Mouse (Mus musculus) spleen, postnatal 0 days (tissue): ENCODE measurements around the gene Lrp3. TPM values are rescaled to one million over a fixed set of nuclear protein-coding genes. Genes with fewer than 3 reads are reported as not detected.

Source experiments
- polyA plus RNA-seq: library from polyadenylated mRNA; unstranded; fragments of >200 nt; fragmentation: Nextera tagmentation; extraction: Ambion mirVana; gene quantifications from 2 replicates; pipeline ENCODE4 v1.2.1, GENCODE M21; 2015

Gene Lrp3
- polyA plus RNA-seq = 1.6 and 1.9 TPM in 2 replicates

DNA sequence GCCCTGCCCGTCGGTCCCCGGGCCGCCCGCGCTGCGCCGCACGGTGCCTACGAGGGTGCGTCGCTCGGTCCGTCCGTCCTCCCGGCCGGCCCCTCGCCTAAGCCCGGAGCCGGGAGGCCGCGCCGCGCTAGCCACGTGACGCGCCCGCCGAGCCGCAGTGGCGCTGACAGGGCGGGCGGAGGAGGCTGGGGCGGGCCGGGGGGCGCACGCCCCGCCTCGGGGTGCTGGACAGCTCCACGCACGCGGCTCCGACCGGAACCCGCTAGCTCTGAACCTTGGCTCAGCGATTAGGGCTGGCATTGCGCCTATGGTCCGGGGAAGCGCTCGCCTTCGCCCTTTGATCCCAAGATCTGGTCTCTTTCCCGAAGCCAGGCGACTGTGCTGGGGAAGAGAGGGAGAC is at the start of gene Lrp3:
TSS of gene Lrp3 (minus strand) at position 274 of the 400 bp plus-strand sequence.

DNA sequence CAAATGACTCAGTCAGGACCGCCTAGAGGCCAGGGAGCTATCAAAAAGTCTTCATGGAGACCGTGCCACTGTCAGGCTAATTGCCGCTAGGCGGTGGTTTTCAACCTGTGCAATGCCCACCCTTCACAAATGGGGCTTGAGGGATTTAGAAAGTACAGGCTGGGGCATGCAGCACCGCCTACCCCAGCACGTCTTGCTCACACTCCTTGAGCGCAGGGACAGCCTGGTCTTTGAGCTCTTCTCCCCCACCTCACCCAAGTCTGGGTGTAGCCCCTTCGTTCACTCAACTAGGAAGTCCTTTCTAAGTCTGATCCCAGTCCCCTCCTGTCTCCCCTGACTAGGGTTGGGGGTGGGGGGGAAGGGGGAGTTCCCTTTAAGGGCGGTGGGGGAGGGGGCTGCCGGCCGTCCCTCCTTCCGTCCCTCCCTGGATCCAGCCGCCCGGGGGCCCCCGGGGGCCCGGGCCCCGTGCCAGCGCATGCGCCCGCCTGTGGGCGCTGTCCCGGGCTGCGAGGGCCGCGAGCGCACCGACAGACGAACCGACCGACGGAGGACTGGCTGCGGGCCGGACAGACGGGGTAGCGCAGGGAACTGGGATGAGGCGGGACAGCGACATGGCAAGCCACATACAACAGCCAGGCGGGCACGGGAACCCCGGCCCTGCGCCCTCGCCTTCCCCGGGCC is 29.3 kb downstream of the Lrp3 start, which contains the start of gene Slc7a10:
TSS of gene Slc7a10 (plus strand) at position 497 of the 681 bp plus-strand sequence.

Other genes with a start within 250 kb of the Lrp3 start
- 24.8 and 25.1 TPM in 2 replicates for gene Cebpg, start 158.9 kb downstream of the Lrp3 start, polyA plus RNA-seq
- 1.8 and 2.5 TPM in 2 replicates for gene Cebpa, start 96.2 kb downstream of the Lrp3 start, polyA plus RNA-seq
- gene Slc7a10, start 29.1 kb downstream of the Lrp3 start, polyA plus RNA-seq = 0.47 and 0.65 TPM in 2 replicates
- gene Gpatch1, start 102.9 kb upstream of the Lrp3 start, polyA plus RNA-seq = 7.7 and 8.4 TPM in 2 replicates
- 1.8 and 1.9 TPM in 2 replicates for gene Rhpn2, start 118.7 kb upstream of the Lrp3 start, polyA plus RNA-seq
- gene Faap24, start 181.3 kb upstream of the Lrp3 start, polyA plus RNA-seq = 22.9 and 23.4 TPM in 2 replicates
- gene Cep89, start 181.5 kb upstream of the Lrp3 start, polyA plus RNA-seq = 23.4 and 26.2 TPM in 2 replicates
- 0.14 and 0.49 TPM in 2 replicates for gene Slc7a9, start 233.3 kb upstream of the Lrp3 start, polyA plus RNA-seq